Mouse (Mus musculus) forebrain, embryonic 12.5 days (tissue): ENCODE measurements at regions not wholly inside any gene's neighbourhood (a gene's known extent, or its start where the extent isn't known, plus 50 kb on each side); places are given as distances from the start of the nearest gene placed in this dataset.

Source experiments
- ATAC-seq: fragments of 200-750 bp; cut with Nextera tagmentation; 2 replicates; pipeline ENCODE4 v1.8.0; 2017; ENCODE audit warnings: moderate TSS enrichment; ENCODE audit not compliant: low FRiP score
- H3K27ac ChIP-seq: fragments of 300-500 bp; sonication (generic); 2 replicates; pipeline ENCODE4 v1.5.1; 2016; ENCODE audit warnings: mild to moderate bottlenecking
- H3K27me3 ChIP-seq: fragments of 300-500 bp; sonication (generic); 2 replicates; pipeline ENCODE4 v1.6.1; 2016; ENCODE audit warnings: mild to moderate bottlenecking
- H3K36me3 ChIP-seq: fragments of 300-500 bp; sonication (generic); replicated peaks from 2 replicates; pipeline ENCODE4 v1.6.1; 2016; ENCODE audit warnings: mild to moderate bottlenecking
- H3K4me1 ChIP-seq: fragments of 300-500 bp; sonication (generic); 2 replicates; pipeline ENCODE4 v1.6.1; 2016
- H3K4me2 ChIP-seq: fragments of 300-500 bp; sonication (generic); 2 replicates; pipeline ENCODE4 v1.6.1; 2016; ENCODE audit warnings: mild to moderate bottlenecking, moderate library complexity
- H3K4me3 ChIP-seq: fragments of 300-500 bp; sonication (generic); replicated peaks from 2 replicates; pipeline ENCODE4 v1.5.1; 2016; ENCODE audit warnings: mild to moderate bottlenecking
- H3K9ac ChIP-seq: fragments of 300-500 bp; sonication (generic); 2 replicates; pipeline ENCODE4 v1.6.1; 2016; ENCODE audit warnings: mild to moderate bottlenecking
- H3K9me3 ChIP-seq: fragments of 300-500 bp; sonication (generic); 2 replicates; pipeline ENCODE4 v1.6.1; 2016
- WGBS: fragments of 180-500 bp; shearing (Covaris S2); methylation state at CpG from one replicate; pipeline ENCODE4 v1.1.7; 2016; 5-methylcytosine and 5-hydroxymethylcytosine counted together

DNA sequence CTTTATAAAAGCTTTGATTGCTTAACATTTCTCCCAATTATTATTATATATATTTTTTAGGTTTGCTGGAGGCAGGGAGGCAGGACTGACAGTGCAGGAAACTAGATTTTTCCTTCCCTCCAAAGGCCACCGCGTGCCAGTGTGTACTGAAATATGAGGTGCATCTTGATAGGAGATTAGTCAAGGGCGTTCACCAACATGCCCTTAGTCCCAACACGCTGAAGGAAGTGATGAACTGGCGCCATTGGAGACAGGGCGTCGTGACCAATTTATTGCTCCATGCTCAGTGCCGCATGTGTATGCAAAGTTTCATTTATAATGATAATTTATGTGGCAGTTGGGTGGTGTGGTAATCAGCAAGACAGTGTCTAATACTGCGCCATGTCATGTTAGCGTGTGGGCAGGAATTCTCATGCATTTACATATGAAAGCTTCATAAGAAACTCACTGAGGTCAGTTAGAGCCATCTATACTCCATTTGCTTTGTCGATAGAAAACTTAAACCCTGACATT is 66.2 kb downstream of the Isl1 start:
- H3K9ac ChIP-seq, result no peak overlapping the region
- 93% methylated on average over 11 of the region's 11 CpGs for WGBS
- H3K4me1 ChIP-seq, result peaks cover 6% of the 10 kb centered on the region; the same call in 1 of the 2 replicates
- no peak overlapping the region for H3K4me3 ChIP-seq
- no peak overlapping the region for H3K27ac ChIP-seq
- 0 out of 2 replicates have a peak, but pooled peaks have one; percentile 14 for ATAC-seq
- no peaks in the 10 kb centered on the region for H3K9me3 ChIP-seq
- no peaks in the 10 kb centered on the region for H3K36me3 ChIP-seq
- no peaks in the 10 kb centered on the region for H3K27me3 ChIP-seq
- no peak overlapping the region for H3K4me2 ChIP-seq

DNA sequence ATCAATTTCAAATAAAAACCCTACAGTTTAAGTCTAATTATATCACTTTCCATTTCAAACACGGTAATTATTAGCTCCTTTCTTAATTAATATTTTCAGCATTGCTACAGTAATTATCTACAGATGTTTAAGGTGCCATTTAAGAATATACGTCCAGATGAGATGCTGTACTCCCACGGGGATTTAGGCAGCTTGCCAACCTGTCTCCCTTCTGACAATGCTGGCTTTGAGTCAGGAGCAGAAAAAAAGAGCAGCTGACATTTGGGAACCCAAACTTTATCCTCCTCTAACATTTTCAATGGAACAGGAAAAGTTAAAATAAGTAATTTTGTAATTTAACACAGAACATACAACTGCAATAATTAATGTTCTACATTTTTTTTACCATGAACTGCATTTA is 94.4 kb downstream of the Isl1 start:
- Histone ChIP-seq H3K4me3 (no peak overlapping the region), H3K36me3 (no peaks in the 10 kb centered on the region), H3K27me3 (no peaks in the 10 kb centered on the region), H3K4me1 (no peaks in the 10 kb centered on the region), H3K4me2 (no peak overlapping the region), H3K27ac (no peak overlapping the region), H3K9ac (no peak overlapping the region), H3K9me3 (no peaks in the 10 kb centered on the region)
- no peak; the same call in 1 of the 2 replicates for ATAC-seq
- 23% methylated on average over 3 of the region's 3 CpGs for whole genome bisulfite sequencing

DNA sequence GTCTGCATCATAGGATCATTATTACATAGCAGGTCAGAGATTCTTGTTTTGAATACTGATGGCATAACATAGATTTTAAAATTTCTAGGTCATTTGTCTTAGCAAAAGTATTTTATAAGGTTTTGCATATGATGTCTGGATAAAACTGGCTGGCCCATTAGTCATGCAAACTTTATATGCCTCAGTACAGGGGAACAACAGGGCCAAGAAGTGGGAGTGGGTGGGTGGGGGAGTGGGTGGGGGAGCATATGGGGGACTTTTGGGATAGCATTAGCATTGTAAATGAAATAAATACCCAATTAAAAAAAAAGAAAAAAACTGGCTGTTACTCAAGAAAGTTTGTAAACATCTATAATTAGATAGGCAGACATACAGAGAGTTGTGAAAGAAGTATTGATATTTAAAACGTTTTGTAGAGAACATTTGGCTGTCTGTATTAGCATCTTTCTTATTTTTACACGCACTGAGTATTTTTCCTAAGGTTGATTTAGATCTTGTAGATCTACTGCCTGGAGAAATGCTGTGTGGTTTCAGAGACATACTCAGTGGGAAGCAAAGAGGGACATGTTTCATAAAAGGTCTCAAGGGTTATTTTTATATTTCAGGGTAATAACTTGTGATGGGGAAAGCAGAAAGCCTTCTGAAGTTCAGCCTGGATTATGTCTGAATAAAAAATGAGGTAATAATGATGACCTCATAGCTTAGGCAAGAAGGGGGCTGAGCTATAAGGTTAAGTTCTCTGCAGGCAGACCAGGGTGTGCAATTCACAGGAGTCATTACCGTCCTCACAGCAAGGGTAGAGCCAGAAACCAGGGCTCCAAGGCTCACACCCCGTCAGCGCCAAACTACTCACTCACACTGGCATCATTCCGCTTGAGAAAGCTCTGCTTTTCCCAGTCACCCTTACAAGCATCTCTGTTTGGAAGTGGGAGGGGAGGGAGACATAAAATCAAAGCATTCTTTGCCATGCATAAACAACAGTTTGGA is 95.4 kb downstream of the Isl1 start:
- Histone ChIP-seq H3K36me3 (no peaks in the 10 kb centered on the region), H3K4me2 (no peak overlapping the region), H3K27me3 (no peaks in the 10 kb centered on the region), H3K4me1 (no peaks in the 10 kb centered on the region), H3K4me3 (no peak overlapping the region), H3K9me3 (no peaks in the 10 kb centered on the region), H3K27ac (no peak overlapping the region), H3K9ac (no peak overlapping the region)
- peak; percentile 67; the same call in 1 of the 2 replicates for ATAC-seq
- 37% methylated on average over 6 of the region's 6 CpGs for WGBS

DNA sequence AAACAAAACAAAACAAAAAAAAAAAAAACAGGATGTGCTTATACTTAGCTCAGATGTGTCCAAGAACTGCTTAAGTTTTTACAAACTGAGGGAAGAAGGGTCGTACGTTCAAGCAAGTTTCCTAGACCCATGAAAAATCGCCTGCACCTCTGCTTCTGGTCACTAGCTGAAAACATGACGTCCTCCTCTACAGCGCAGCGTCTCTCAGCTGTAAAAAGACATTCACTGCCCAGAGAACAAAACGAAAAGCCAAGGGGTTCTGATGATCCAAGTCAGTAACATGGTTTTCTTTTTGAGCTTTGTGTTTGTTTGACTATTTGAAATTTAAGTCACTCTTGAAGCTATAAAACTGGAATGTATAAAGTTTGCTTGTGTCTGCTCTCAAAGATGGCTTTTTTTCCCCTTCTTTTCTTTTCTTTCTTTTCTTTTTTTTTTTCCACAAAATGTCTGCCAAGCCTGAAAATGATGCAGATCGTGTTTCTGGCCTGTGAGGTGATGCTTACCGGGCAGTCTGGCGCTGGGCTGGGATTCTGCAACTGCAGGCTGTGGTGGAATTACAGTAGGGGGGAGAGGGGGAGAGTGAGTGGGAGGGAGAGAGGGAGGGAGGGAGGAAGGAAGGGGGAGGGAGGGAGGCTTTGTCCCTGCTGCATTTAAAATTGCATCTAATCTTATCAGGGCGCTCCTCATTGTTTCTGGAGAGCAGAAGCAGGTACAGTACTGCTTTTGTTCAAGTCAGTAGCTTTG is 108.1 kb downstream of the Isl1 start:
- WGBS, result 3% methylated on average over 11 of the region's 11 CpGs
- H3K9me3 ChIP-seq, result no peaks in the 10 kb centered on the region
- ATAC-seq, result peak; percentile 83
- peak overlapping the region; percentile 13; the same call in 1 of the 2 replicates for H3K4me3 ChIP-seq
- H3K4me2 ChIP-seq, result peak overlapping the region; percentile 39
- H3K4me1 ChIP-seq, result peaks cover 4% of the 10 kb centered on the region
- H3K9ac ChIP-seq, result no peak overlapping the region
- H3K27ac ChIP-seq, result no peak overlapping the region
- H3K36me3 ChIP-seq, result no peaks in the 10 kb centered on the region
- 0 out of 2 replicates have a peak, but pooled peaks cover 3% of the 10 kb centered on the region for H3K27me3 ChIP-seq

DNA sequence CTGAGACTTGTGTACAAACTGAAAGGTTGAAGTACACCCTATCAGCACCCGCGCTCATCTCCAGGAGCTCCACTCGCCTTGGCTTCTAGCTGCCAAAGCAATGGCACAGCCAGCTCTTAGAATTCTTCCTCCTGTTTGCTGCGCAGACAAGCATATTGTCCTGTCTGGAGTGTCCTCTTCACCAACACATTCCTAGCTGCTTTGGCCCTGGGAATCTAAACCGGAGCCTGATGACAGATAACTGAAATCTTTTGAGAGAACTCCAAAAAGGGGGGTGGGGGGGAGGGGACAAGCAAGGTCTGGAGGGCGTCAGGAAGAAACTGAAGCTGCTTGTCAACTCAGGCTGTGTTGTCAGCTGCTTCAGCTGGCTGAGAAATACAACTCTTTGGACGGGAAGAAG is 122.4 kb downstream of the Isl1 start:
- ATAC-seq, result no peak
- Histone ChIP-seq H3K4me1 (no peaks in the 10 kb centered on the region), H3K9me3 (no peaks in the 10 kb centered on the region), H3K36me3 (no peaks in the 10 kb centered on the region), H3K27me3 (no peaks in the 10 kb centered on the region), H3K9ac (no peak overlapping the region), H3K27ac (no peak overlapping the region), H3K4me3 (no peak overlapping the region), H3K4me2 (no peak overlapping the region)
- WGBS, result 75% methylated on average over 7 of the region's 7 CpGs

DNA sequence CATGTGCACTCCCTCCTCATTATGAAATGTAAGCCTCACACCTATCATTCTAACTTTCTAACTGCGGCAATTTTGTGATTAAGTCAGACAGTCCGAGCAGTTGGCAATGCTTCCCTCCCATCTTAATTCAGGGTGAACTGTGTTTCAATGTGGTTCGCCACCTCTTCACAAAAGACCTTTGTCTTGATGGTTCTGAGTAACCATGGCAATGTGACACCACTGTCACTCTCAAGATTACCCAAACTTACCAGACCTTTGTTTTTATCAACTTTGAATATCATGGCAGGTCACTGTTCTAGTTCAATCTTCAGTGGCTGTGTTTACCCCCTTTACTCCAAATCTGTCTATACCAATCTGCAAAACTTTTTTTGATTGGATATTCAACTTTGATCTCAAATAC is 131.7 kb downstream of the Isl1 start:
- Histone ChIP-seq H3K4me2 (no peak overlapping the region), H3K36me3 (no peaks in the 10 kb centered on the region), H3K9me3 (no peaks in the 10 kb centered on the region), H3K4me1 (0 out of 2 replicates have a peak, but pooled peaks cover 7% of the 10 kb centered on the region), H3K27me3 (peaks cover 7% of the 10 kb centered on the region; the same call in 1 of the 2 replicates), H3K4me3 (no peak overlapping the region), H3K9ac (no peak overlapping the region), H3K27ac (no peak overlapping the region)
- ATAC-seq, result no peak
- WGBS, result 16% methylated on average over 3 of the region's 3 CpGs

DNA sequence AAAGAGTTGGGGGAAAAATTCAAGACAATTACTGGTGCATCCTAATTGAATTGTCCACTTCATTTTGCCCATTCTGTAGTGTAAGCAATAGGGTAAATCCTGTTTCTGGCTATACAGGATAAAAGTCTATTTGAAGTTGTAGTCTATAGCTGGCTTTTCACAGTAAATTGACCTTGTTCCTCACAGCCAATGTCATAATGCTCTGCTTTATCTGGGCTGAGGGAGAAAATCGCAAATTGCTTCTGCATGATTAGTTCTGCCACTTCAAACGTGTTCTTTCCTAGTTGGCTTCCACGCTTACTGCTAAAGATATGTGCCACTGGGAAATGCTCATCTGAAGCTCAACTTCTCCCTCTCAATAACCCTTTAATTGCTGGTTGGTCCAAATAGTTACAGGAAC is 134.5 kb downstream of the Isl1 start:
- no peak overlapping the region for H3K4me2 ChIP-seq
- WGBS, result 0% methylated on average over 3 of the region's 3 CpGs
- no peak for ATAC-seq

DNA sequence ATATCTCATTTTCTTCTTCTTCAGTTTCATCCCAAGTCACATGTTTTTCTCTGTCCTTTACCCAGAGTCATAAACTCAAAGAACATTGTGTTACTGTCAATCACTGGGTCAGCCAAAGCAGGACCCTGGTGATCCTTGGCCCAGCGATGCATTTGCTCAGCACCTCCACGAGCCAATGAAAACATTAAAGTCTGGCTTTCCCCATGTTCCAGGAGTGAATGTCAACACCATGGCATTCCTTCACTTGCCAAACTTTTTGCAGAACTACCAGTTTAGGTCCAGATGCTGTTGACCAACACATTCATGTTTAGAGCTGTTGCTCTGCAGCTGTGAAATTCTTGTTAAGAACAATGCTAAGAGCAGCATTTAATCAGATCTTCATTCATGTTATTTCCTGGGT is 135.6 kb downstream of the Isl1 start:
- Histone ChIP-seq H3K4me2 (no peak overlapping the region), H3K4me3 (no peak overlapping the region), H3K27ac (no peak overlapping the region), H3K9ac (no peak overlapping the region), H3K9me3 (no peaks in the 10 kb centered on the region), H3K36me3 (no peaks in the 10 kb centered on the region), H3K4me1 (0 out of 2 replicates have a peak, but pooled peaks cover 7% of the 10 kb centered on the region), H3K27me3 (peaks cover 6% of the 10 kb centered on the region; the same call in 1 of the 2 replicates)
- 54% methylated on average over 2 of the region's 2 CpGs for WGBS
- no peak for ATAC-seq

More for the DNA sequence above, 134.5 kb downstream of the Isl1 start:
- no peak overlapping the region for H3K4me3 ChIP-seq
- H3K9ac ChIP-seq, result no peak overlapping the region
- H3K36me3 ChIP-seq, result no peaks in the 10 kb centered on the region
- peaks cover 9% of the 10 kb centered on the region; the same call in 1 of the 2 replicates for H3K27me3 ChIP-seq
- 0 out of 2 replicates have a peak, but pooled peaks cover 7% of the 10 kb centered on the region for H3K4me1 ChIP-seq
- no peak overlapping the region for H3K27ac ChIP-seq
- no peaks in the 10 kb centered on the region for H3K9me3 ChIP-seq

DNA sequence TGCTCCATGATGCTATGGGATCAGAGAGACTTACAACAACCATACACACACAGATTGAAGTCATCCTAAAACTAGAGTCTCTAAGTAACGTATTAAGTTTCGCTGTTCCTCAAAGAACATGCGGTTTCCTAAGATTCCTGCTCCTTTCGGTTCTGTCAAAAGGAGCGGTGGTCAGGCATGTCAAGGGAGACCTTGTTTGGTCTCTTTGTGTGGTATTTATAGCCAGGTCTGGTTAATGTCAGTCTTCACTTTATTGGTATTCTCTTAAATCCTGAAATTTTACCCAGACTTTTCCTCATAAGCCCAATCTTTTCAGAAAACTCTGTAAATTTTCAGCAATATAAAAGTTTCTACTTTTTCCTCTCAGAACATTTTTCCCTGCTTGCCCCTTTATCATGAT is 166.5 kb downstream of the Isl1 start:
- no peak for ATAC-seq
- Histone ChIP-seq H3K27ac (no peak overlapping the region), H3K9ac (no peak overlapping the region), H3K4me1 (no peaks in the 10 kb centered on the region), H3K9me3 (no peaks in the 10 kb centered on the region), H3K4me3 (no peak overlapping the region), H3K4me2 (no peak overlapping the region), H3K36me3 (no peaks in the 10 kb centered on the region), H3K27me3 (no peaks in the 10 kb centered on the region)
- 84% methylated on average over 5 of the region's 5 CpGs for WGBS

DNA sequence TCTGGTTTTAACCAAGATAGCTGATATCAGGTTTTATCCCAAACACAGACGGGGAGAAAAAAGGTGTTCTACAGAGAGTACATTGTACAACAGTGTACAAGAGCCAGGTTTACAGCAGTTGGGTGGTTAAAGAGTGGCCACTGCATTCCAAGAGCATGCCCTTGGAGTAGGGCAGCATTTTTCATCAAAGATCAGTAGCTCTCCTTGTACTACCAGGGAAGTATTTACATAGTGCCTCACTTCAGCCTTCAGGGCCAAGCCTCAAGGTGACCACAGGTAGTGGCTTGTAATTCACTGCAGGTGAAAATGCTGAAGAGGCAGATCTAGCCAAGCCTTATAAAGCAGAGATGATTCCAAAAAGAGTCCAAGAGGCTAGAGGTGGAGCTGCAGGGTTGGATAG is 190.8 kb downstream of the Isl1 start:
- Histone ChIP-seq H3K36me3 (no peaks in the 10 kb centered on the region), H3K4me2 (no peak overlapping the region), H3K27ac (no peak overlapping the region), H3K27me3 (no peaks in the 10 kb centered on the region), H3K9ac (no peak overlapping the region), H3K4me3 (no peak overlapping the region), H3K9me3 (no peaks in the 10 kb centered on the region), H3K4me1 (no peaks in the 10 kb centered on the region)
- WGBS, result 95% methylated on average over 1 of the region's 1 CpGs
- ATAC-seq, result no peak

DNA sequence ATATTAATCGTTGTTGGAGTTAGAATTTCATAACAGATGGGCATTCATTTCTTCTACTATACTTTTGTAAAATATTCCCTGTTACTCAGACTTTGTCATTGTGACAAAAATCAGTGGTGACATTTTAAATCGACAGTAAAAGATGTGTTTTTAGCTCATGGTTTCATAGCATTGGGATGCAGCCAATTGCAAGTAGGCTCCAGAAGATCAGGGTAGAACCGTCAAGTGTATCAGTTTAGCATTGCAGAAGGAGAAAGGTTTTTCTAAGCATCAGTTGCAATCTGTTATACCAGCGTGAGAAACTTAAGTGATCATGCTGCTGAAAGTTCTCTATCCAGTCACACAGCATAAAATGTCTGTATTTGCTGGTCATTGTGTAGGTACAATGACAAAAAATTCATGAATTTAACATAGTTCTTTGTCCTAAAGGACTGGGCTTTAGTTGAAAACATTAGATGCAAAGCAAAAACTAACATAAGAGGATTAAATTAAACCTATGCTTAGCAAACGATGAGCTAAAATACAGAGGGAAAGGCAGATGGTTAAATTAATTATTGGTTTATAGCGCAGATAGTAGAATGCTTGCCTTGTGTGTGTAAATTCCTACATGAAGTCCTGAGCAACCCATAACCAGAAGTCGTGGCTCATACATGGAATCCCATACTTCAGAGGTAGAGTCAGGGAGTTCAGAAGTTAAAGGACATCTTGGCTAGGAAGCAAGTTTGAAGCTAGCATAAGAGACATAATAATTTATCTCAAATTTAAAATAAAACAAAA is 198.3 kb downstream of the Isl1 start:
- Histone ChIP-seq H3K27ac (no peak overlapping the region), H3K36me3 (no peaks in the 10 kb centered on the region), H3K27me3 (no peaks in the 10 kb centered on the region), H3K4me2 (no peak overlapping the region), H3K4me3 (no peak overlapping the region), H3K9ac (no peak overlapping the region), H3K4me1 (no peaks in the 10 kb centered on the region), H3K9me3 (no peaks in the 10 kb centered on the region)
- no peak for ATAC-seq
- 76% methylated on average over 7 of the region's 7 CpGs for WGBS
